Mouse (Mus musculus) liver, adult 2 months (tissue): ENCODE measurements at regions not wholly inside any gene's neighbourhood (a gene's known extent, or its start where the extent isn't known, plus 50 kb on each side); places are given as distances from the start of the nearest gene placed in this dataset.

Source experiments
- DNase-seq: peaks from one replicate; pipeline ENCODE4 v3.0.0-alpha.2; 2011; ENCODE audit warnings: low read depth, low spot score; ENCODE audit errors: extremely low read depth
- H3K27ac ChIP-seq: fragments of 200-500 bp; replicated peaks from 2 replicates; pipeline ENCODE4 v1.5.1; 2012; ENCODE audit warnings: low read depth, mild to moderate bottlenecking, control low read depth, inconsistent platforms, low read length; ENCODE audit not compliant: insufficient read depth
- H3K27me3 ChIP-seq: fragments of 200-500 bp; 2 replicates; pipeline ENCODE4 v1.6.1; 2012; ENCODE audit warnings: mild to moderate bottlenecking, moderate library complexity, low read length, inconsistent platforms; ENCODE audit not compliant: control insufficient read depth, insufficient read depth
- H3K36me3 ChIP-seq: fragments of 200-500 bp; 2 replicates; pipeline ENCODE4 v1.6.1; 2012; ENCODE audit warnings: low read length, inconsistent platforms; ENCODE audit not compliant: control insufficient read depth, insufficient read depth
- H3K4me1 ChIP-seq: fragments of 200-500 bp; 2 replicates; pipeline ENCODE4 v1.6.1; 2011; ENCODE audit warnings: low read length; ENCODE audit not compliant: control insufficient read depth, insufficient read depth
- H3K4me3 ChIP-seq: fragments of 200-500 bp; 2 replicates; pipeline ENCODE4 v1.5.1; 2011; ENCODE audit warnings: low read depth, mild to moderate bottlenecking, control low read depth, low read length, moderate library complexity; ENCODE audit not compliant: insufficient read depth
- H3K79me2 ChIP-seq: fragments of 200-500 bp; 2 replicates; pipeline ENCODE4 v1.6.1; 2012; ENCODE audit warnings: inconsistent platforms, mild to moderate bottlenecking, low read length, moderate library complexity; ENCODE audit not compliant: control insufficient read depth, insufficient read depth
- H3K9ac ChIP-seq: fragments of 200-500 bp; 2 replicates; pipeline ENCODE4 v1.6.1; 2012; ENCODE audit warnings: low read depth, mild to moderate bottlenecking, control low read depth, inconsistent platforms, low read length
- CTCF ChIP-seq: fragments of 200-500 bp; IDR thresholded peaks from 2 replicates; pipeline ENCODE4 v1.5.1; 2011; ENCODE audit warnings: low read depth, low read length, control low read depth
- POLR2A ChIP-seq: fragments of 200-500 bp; IDR thresholded peaks from 2 replicates; pipeline ENCODE4 v1.6.1; 2011; ENCODE audit warnings: low read length, control low read depth; ENCODE audit not compliant: insufficient read depth; ENCODE audit errors: extremely low read depth
- WGBS: fragments of 180-500 bp; shearing (Covaris S2); methylation state at CpG from one replicate; pipeline ENCODE4 v1.1.7; 2018; 5-methylcytosine and 5-hydroxymethylcytosine counted together

GRCm38 (mm10) chr15:67414371-67414930, 913.7 kb upstream of the Lrrc6 start:
- H3K27ac ChIP-seq, result no peak overlapping the region
- H3K9ac ChIP-seq, result no peak overlapping the region
- H3K36me3 ChIP-seq, result no peaks in the 10 kb centered on the region
- TF ChIP-seq POLR2A, result no peak
- no peak for TF ChIP-seq CTCF
- no peaks in the 10 kb centered on the region for H3K79me2 ChIP-seq
- DNase-seq, result no peak
- H3K4me1 ChIP-seq, result no peaks in the 10 kb centered on the region; the same call in 1 of the 2 replicates
- 81% methylated on average over 3 of the region's 3 CpGs for WGBS
- no peak overlapping the region for H3K4me3 ChIP-seq
- no peaks in the 10 kb centered on the region for H3K27me3 ChIP-seq

GRCm38 (mm10) chr15:67413581-67413980, 912.9 kb upstream of the Lrrc6 start:
- Histone ChIP-seq H3K27me3 (no peaks in the 10 kb centered on the region), H3K9ac (no peak overlapping the region), H3K4me1 (no peaks in the 10 kb centered on the region; the same call in 1 of the 2 replicates), H3K27ac (no peak overlapping the region), H3K79me2 (no peaks in the 10 kb centered on the region), H3K4me3 (no peak overlapping the region), H3K36me3 (no peaks in the 10 kb centered on the region)
- WGBS, result 85% methylated on average over 3 of the region's 3 CpGs
- TF ChIP-seq POLR2A (no peak), CTCF (no peak)
- no peak for DNase-seq

- H3K27ac ChIP-seq, result no peak overlapping the region
- DNase-seq, result no peak
- no peaks in the 10 kb centered on the region for H3K36me3 ChIP-seq
- no peak overlapping the region for H3K9ac ChIP-seq
- TF ChIP-seq POLR2A (no peak), CTCF (no peak)
- no peaks in the 10 kb centered on the region for H3K27me3 ChIP-seq
- WGBS, result 97% methylated on average over 1 of the region's 1 CpGs
- no peak overlapping the region for H3K4me3 ChIP-seq
- H3K4me1 ChIP-seq, result no peaks in the 10 kb centered on the region; the same call in 1 of the 2 replicates
- H3K79me2 ChIP-seq, result no peaks in the 10 kb centered on the region
Observed at GRCm38 (mm10) chr15:67412394-67412793, 911.7 kb upstream of the Lrrc6 start.

GRCm38 (mm10) chr15:67411657-67412056, 910.9 kb upstream of the Lrrc6 start:
- no peak for DNase-seq
- Histone ChIP-seq H3K4me3 (no peak overlapping the region), H3K36me3 (no peaks in the 10 kb centered on the region), H3K9ac (no peak overlapping the region), H3K4me1 (no peaks in the 10 kb centered on the region; the same call in 1 of the 2 replicates), H3K27ac (no peak overlapping the region), H3K27me3 (no peaks in the 10 kb centered on the region), H3K79me2 (no peaks in the 10 kb centered on the region)
- TF ChIP-seq POLR2A (no peak), CTCF (no peak)
- 98% methylated on average over 2 of the region's 2 CpGs for WGBS

GRCm38 (mm10) chr15:67410012-67410411, 909.3 kb upstream of the Lrrc6 start:
- no peak overlapping the region for H3K27ac ChIP-seq
- H3K36me3 ChIP-seq, result no peaks in the 10 kb centered on the region
- H3K9ac ChIP-seq, result no peak overlapping the region
- DNase-seq, result no peak
- H3K27me3 ChIP-seq, result no peaks in the 10 kb centered on the region
- no peak overlapping the region for H3K4me3 ChIP-seq
- whole genome bisulfite sequencing, result 88% methylated on average over 1 of the region's 1 CpGs
- H3K4me1 ChIP-seq, result peaks cover 5% of the 10 kb centered on the region
- TF ChIP-seq POLR2A, result no peak
- TF ChIP-seq CTCF, result no peak
- H3K79me2 ChIP-seq, result no peaks in the 10 kb centered on the region

- TF ChIP-seq CTCF, result no peak
- no peak for TF ChIP-seq POLR2A
- DNase-seq, result no peak
- Histone ChIP-seq H3K9ac (no peak overlapping the region), H3K4me1 (peaks cover 7% of the 10 kb centered on the region), H3K4me3 (no peak overlapping the region), H3K79me2 (no peaks in the 10 kb centered on the region), H3K27me3 (no peaks in the 10 kb centered on the region), H3K27ac (no peak overlapping the region), H3K36me3 (no peaks in the 10 kb centered on the region)
- WGBS, result 88% methylated on average over 9 of the region's 9 CpGs
Observed at GRCm38 (mm10) chr15:67408871-67409559, 908.3 kb upstream of the Lrrc6 start.
